Mouse (Mus musculus): ENCODE data around the gene Tspan4. TPM values are rescaled to one million over a fixed set of nuclear protein-coding genes. Genes with fewer than 3 reads are reported as not detected.
A peak's percentile ranks its signal among the peaks of the same experiment; 100 is the strongest.

Gene Tspan4
- polyA plus RNA-seq, 1 experiment from 2014 or later = 49.7 TPM

DNA sequence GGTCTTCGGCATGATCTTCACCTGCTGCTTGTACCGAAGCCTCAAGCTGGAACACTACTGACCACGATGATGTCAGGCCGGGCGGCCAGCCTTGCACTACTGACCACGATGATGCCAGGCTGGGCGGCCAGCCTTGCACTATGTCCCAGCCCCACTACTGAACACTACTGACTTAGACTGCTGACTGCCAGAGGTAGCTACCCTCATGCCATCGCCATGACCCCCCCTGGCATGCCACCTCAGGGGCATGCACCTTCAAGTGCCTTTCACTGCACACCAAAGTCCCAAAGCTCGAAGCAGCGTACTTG, 4.4 kb upstream of the Tspan4 start:
- Histone ChIP-seq H3K9me3 (replicated peaks) (no peaks in the 10 kb centered on the region), H3K36me3 (peaks cover 37% of the 10 kb centered on the region), H3K4me2 (no peak overlapping the region), H3K9ac (no peak overlapping the region), H3K27me3 (peaks cover 13% of the 10 kb centered on the region), H3K4me1 (replicated peaks) (peaks cover 71% of the 10 kb centered on the region), H3K4me3 (replicated peaks) (no peak overlapping the region), H3K27ac (no peak overlapping the region)
- no peak for DNase-seq
- no peak for ATAC-seq (ENCODE audit: low read depth)
- 90% methylated on average over 10 of the region's 10 CpGs for WGBS (ENCODE audit: insufficient replicate concordance)

DNA sequence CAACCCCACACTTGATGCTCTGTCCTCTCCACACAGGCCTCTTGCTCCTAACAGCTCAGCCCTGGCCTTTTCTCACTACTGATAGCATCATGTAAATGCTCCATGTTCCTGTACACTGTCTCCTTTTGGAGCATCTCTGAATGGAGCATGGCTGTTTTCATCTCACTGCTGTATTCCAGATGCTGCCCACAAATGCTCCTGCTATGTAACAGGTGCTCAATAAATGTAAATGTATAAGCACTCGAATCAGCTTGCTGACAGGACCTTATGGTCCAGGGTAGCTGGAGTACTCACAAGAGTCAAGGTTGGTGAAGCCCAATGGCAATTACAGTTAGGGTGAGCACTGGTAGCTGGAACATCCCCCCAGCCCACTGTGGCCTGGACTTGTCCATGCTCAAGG, 3.8 kb upstream of the Tspan4 start:
- H3K9me3 ChIP-seq (replicated peaks) = no peaks in the 10 kb centered on the region
- ATAC-seq (ENCODE audit: low read depth) (no peak), DNase-seq (no peak)
- H3K27ac ChIP-seq = no peak overlapping the region; the same call in 1 of the 2 replicates
- 83% methylated on average over 1 of the region's 1 CpGs for WGBS (ENCODE audit: insufficient replicate concordance)
- H3K4me2 ChIP-seq = no peak overlapping the region
- H3K27me3 ChIP-seq = peaks cover 6% of the 10 kb centered on the region
- peaks cover 37% of the 10 kb centered on the region for H3K36me3 ChIP-seq
- peaks cover 72% of the 10 kb centered on the region for H3K4me1 ChIP-seq (replicated peaks)
- 0 out of 2 replicates have a peak overlapping the region, but pooled peaks have one; percentile 9 for H3K9ac ChIP-seq
- no peak overlapping the region for H3K4me3 ChIP-seq (replicated peaks)

DNA sequence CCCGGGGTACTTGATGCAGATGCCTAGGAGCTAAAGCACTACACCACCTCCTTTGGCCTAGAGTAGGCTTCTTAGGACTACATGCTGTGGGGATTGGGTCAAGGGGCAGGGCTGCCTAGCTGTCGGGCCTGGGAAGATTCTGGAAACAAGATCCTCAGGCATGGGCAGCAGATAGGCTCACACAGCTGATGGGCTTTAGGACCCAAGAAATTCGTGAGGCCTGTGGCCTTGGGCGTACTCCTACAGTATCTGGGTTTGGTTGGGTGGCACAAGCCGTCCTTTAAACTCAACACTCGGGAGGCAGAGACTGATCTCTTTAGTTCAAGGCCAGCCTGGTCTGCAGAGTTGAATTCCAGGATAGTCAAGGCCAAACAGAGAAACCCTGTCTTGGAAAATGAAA, 2.8 kb upstream of the Tspan4 start:
- H3K4me2 ChIP-seq = no peak overlapping the region; the same call in 1 of the 2 replicates
- peaks cover 37% of the 10 kb centered on the region for H3K36me3 ChIP-seq
- ATAC-seq (ENCODE audit: low read depth) (no peak), DNase-seq (no peak)
- no peaks in the 10 kb centered on the region for H3K9me3 ChIP-seq (replicated peaks)
- no peaks in the 10 kb centered on the region for H3K27me3 ChIP-seq
- H3K4me3 ChIP-seq (replicated peaks) = no peak overlapping the region
- H3K27ac ChIP-seq = no peak overlapping the region
- H3K4me1 ChIP-seq (replicated peaks) = peaks cover 73% of the 10 kb centered on the region
- WGBS (ENCODE audit: insufficient replicate concordance) = 69% methylated on average over 6 of the region's 6 CpGs
- H3K9ac ChIP-seq = no peak overlapping the region

DNA sequence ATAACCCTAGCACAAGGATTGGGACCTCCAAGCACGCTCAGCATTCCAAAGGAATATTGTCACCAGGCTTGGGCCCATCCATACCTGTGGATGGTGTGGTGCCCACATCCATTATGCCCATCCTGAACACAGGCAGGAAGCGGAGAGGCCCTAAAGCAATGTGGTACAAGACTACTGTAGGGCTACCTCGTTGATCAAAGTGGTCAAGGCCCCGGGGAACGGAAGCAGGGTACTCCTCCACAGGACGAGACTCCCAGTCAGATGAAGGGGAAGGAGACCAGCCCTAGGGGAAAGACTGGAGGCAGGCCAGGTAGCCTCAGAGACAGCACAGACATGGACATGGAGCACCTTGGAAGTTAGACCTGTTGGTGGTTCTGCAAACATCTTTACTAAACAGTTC, 2.3 kb upstream of the Tspan4 start:
- WGBS (ENCODE audit: insufficient replicate concordance) = 76% methylated on average over 6 of the region's 6 CpGs
- ATAC-seq (ENCODE audit: low read depth) (no peak), DNase-seq (no peak)
- Histone ChIP-seq H3K27me3 (no peaks in the 10 kb centered on the region), H3K9ac (0 out of 2 replicates have a peak overlapping the region, but pooled peaks have one; percentile 9), H3K36me3 (peaks cover 37% of the 10 kb centered on the region), H3K27ac (no peak overlapping the region), H3K4me3 (replicated peaks) (no peak overlapping the region), H3K4me1 (replicated peaks) (peaks cover 74% of the 10 kb centered on the region), H3K9me3 (replicated peaks) (no peaks in the 10 kb centered on the region), H3K4me2 (no peak overlapping the region; the same call in 1 of the 2 replicates)

DNA sequence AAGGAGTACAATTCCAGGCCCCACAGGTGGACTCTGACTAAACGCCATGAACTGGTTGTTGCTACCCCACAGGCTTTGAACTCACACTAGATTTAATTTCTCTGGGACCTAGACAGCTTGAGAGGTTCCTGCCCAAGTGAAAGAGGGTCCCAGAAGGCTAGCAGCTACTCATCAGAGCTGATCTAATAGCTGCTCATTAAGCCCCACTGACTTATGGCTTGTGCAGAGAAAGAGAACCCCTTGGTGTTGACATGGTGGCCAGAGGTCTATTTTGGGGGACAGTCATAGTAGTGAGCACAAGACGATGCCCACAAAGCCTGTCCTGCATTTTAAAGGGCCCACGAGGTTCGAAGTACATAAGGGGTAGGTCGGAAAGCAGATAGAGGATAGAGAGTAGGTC, 880 bp upstream of the Tspan4 start:
- H3K9ac ChIP-seq = peak overlapping the region; percentile 87
- H3K36me3 ChIP-seq = peaks cover 36% of the 10 kb centered on the region
- H3K9me3 ChIP-seq (replicated peaks) = no peaks in the 10 kb centered on the region
- peak overlapping the region; percentile 81 for H3K4me3 ChIP-seq (replicated peaks)
- peak overlapping the region; percentile 87 for H3K27ac ChIP-seq
- H3K4me2 ChIP-seq = peak overlapping the region; percentile 95
- 3% methylated on average over 5 of the region's 5 CpGs for WGBS (ENCODE audit: insufficient replicate concordance)
- H3K27me3 ChIP-seq = no peaks in the 10 kb centered on the region
- DNase-seq (no peak), ATAC-seq (ENCODE audit: low read depth) (no peak)
- peaks cover 70% of the 10 kb centered on the region for H3K4me1 ChIP-seq (replicated peaks)

DNA sequence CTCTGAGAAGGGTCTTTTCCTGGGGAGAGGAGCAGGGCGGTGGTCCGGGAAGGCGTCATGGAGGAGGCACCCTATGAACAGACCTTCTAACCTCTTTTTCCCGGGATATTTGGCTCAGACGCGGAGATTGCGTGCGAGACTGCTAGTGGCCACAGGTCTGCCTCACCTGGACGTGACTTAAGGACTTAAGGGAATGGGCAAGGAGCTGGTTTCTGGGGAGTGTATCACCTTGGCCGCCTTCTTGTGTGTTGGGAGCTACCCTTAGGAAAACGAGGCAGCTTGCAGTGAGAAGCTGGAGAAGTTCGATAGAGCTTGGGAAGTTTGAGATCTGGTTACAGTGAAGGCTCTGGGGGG, 742 bp downstream of the Tspan4 start:
- 1% methylated on average over 12 of the region's 12 CpGs for WGBS (ENCODE audit: insufficient replicate concordance)
- Histone ChIP-seq H3K36me3 (peaks cover 20% of the 10 kb centered on the region), H3K4me3 (replicated peaks) (peak overlapping the region; percentile 81), H3K27ac (peak overlapping the region; percentile 87), H3K9ac (peak overlapping the region; percentile 87), H3K4me1 (replicated peaks) (peaks cover 67% of the 10 kb centered on the region), H3K9me3 (replicated peaks) (no peaks in the 10 kb centered on the region), H3K4me2 (peak overlapping the region; percentile 95), H3K27me3 (peaks cover under 1% of the 10 kb centered on the region; the same call in 1 of the 2 replicates)
- DNase-seq = no peak
- no peak for ATAC-seq (ENCODE audit: low read depth)

DNA sequence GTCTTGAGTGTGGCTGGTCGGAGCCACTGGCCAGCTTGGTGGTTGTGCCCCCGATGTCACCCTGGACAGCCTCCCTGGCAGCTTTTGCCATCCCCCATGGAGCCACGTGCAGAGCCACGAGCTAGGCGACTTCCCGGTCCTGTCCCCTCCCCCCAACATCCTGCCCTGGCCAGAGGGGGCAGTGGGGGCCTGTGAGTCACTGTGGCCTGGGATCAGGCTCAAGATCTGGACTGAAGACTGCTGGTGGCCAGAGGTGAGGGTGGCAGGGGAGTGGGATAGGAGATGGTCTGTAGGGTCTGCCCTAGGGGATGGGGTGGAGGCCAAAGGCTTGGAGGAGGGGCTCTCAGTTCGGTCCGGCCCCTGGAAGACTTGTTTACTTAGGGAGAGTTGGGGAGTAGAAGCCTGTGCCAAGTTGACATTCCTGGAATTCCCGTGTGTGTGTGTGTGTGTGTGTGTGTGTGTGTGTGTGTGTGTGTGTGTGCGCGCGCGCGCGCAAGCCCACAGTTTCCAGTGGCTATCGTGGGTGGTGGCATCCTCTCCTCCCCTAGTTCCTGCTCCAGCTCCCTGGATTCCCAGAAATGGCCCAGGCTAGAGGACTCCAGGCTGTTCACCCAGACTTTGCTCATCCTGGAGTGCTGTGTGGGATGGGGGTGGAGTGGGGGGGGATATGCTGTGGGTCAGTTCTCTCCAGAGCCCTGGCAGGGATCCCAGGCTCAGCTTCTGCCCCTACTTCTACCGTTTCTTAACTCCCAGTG, 1.4 kb downstream of the Tspan4 start:
- H3K27me3 ChIP-seq = peaks cover 6% of the 10 kb centered on the region
- peak; percentile 47 for DNase-seq
- peaks cover 73% of the 10 kb centered on the region for H3K4me1 ChIP-seq (replicated peaks)
- peak overlapping the region; percentile 95 for H3K4me2 ChIP-seq
- 7% methylated on average over 17 of the region's 17 CpGs for WGBS (ENCODE audit: insufficient replicate concordance)
- ATAC-seq (ENCODE audit: low read depth) = peak; percentile 22
- H3K9ac ChIP-seq = peak overlapping the region; percentile 87
- H3K4me3 ChIP-seq (replicated peaks) = peak overlapping the region; percentile 81
- H3K9me3 ChIP-seq (replicated peaks) = no peaks in the 10 kb centered on the region
- H3K27ac ChIP-seq = peak overlapping the region; percentile 87
- peaks cover 14% of the 10 kb centered on the region for H3K36me3 ChIP-seq

DNA sequence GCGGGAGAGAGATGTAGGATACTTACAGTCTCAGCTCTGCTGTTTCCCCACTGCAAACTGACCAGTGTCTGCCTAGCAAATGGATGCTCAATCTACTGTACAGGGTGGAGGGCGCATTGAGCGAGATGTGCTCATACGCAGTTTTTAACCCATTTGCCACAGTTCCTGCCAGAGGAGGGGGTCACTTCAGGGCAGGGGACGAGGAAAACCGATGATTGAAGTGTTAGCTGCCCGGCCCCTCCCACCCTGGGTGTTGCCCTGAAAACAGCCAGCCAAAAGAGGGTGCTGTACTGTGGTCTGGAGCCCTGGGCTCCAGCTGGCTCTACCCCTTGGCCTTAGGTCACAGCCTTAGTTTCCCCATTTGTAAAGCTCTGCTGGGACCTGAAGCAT, 1.9 kb downstream of the Tspan4 start:
- 5% methylated on average over 7 of the region's 7 CpGs for WGBS (ENCODE audit: insufficient replicate concordance)
- H3K4me2 ChIP-seq = peak overlapping the region; percentile 95
- H3K9ac ChIP-seq = peak overlapping the region; percentile 87
- H3K4me1 ChIP-seq (replicated peaks) = peaks cover 79% of the 10 kb centered on the region
- DNase-seq = no peak
- peaks cover 10% of the 10 kb centered on the region for H3K36me3 ChIP-seq
- H3K27me3 ChIP-seq = peaks cover 12% of the 10 kb centered on the region
- H3K27ac ChIP-seq = peak overlapping the region; percentile 87
- H3K4me3 ChIP-seq (replicated peaks) = peak overlapping the region; percentile 81
- peak; percentile 22 for ATAC-seq (ENCODE audit: low read depth)
- H3K9me3 ChIP-seq (replicated peaks) = no peaks in the 10 kb centered on the region

DNA sequence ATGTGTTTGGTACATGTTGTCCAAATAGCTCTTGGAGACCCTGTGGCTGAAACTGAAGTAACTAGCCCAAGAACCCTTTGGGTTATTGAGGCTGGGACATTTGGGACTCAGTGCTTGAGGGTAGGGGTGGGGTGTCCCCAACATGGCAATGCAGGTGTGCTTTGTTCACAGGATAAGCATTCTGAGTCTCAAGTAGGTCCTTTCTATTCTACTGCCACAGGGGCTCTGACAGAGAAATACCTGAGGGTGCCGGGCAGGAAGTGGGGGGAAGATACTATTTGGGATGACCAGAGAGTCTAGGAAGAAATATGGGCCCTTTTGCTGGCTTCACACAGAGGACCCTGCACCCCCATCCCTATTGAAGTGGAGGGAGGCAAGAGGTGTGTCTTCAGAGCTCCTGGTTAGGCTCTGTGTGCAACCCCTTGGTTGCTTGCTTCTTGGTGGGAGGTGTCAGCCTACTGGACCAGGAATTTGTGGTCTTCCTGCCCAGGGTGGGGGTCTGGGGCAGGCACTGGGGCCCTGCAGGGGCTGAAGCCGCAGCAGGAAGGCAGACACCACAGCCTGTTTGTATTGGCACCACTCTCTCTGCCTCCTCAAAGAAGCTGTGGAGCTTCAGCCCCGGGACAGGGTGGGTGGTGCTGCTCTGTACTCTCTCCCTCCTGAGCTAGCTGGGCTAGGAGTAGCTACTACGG, 2.7 kb downstream of the Tspan4 start:
- ATAC-seq (ENCODE audit: low read depth) (no peak), DNase-seq (no peak)
- Histone ChIP-seq H3K36me3 (peaks cover 2% of the 10 kb centered on the region), H3K4me1 (replicated peaks) (peaks cover 79% of the 10 kb centered on the region), H3K4me3 (replicated peaks) (peak overlapping the region; percentile 10; the same call in 1 of the 2 replicates), H3K4me2 (peak overlapping the region; percentile 95), H3K9me3 (replicated peaks) (no peaks in the 10 kb centered on the region), H3K27ac (peak overlapping the region; percentile 87), H3K27me3 (peaks cover 20% of the 10 kb centered on the region), H3K9ac (peak overlapping the region; percentile 87)
- 19% methylated on average over 4 of the region's 4 CpGs for WGBS (ENCODE audit: insufficient replicate concordance)

DNA sequence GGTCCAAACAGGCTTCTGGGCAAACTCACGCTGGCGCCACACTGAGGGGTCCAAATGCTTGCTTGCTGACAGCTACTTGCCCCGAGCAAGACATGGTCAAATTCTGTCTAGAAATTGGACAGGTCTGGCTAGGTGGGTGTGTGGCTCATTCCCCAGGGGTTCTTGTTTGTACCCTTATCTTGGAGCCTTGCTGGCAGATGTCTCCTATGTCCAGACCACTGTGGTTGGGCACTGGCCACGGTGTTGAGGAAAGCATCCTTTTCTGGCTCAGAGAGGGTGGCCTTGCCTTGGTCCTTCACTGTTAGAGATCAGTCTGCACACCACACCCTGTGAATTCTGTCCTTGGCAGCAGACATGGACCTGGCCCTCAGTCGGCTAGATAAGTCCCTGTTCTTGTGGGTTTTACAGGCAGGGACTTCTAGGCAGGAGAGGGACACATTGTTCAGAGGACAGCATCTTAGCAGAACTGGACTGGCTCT, 3.3 kb downstream of the Tspan4 start:
- Histone ChIP-seq H3K9ac (peak overlapping the region; percentile 87), H3K4me3 (replicated peaks) (peak overlapping the region; percentile 10; the same call in 1 of the 2 replicates), H3K27me3 (peaks cover 25% of the 10 kb centered on the region), H3K36me3 (0 out of 2 replicates have a peak, but pooled peaks cover under 1% of the 10 kb centered on the region), H3K4me1 (replicated peaks) (peaks cover 77% of the 10 kb centered on the region), H3K9me3 (replicated peaks) (no peaks in the 10 kb centered on the region), H3K27ac (peak overlapping the region; percentile 87), H3K4me2 (peak overlapping the region; percentile 95)
- DNase-seq (no peak), ATAC-seq (ENCODE audit: low read depth) (no peak)
- WGBS (ENCODE audit: insufficient replicate concordance) = 15% methylated on average over 5 of the region's 5 CpGs

DNA sequence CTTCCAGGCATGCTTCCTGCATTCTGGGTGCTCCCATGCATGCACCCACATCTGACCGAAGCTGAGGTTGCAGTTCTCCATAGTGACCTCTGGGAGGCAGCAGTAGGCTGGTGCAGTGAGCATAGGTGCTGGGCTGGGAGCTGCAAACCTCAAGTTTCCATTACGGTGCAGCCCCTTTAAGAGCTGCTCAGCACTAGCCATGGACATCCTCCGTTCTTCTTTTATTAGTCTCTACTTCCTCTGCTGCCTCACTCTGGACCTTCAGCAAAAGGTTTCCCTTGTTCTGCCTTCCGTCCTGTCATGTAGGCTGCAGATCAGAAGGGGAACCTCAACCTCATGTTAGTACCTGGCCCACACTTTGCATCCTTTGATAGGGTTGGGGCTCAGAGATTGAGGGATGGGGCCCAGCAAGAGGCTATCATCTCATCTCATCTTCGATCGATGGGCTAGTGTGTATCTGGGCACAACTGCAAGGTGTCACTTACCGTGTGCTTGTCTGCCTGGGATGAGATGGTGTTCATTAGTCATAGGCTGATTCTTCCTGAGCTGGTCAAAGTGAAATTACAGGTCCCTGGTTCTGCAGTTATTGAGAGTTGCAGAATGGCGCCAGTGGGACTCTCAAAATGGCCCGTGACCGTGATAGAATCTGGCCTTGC, 5.9 kb downstream of the Tspan4 start:
- no peak overlapping the region for H3K27ac ChIP-seq
- H3K27me3 ChIP-seq = peaks cover 28% of the 10 kb centered on the region
- peak; percentile 59 for DNase-seq
- peak; percentile 48 for ATAC-seq (ENCODE audit: low read depth)
- H3K9ac ChIP-seq = 0 out of 2 replicates have a peak overlapping the region, but pooled peaks have one; percentile 44
- peak overlapping the region; percentile 55 for H3K4me3 ChIP-seq (replicated peaks)
- WGBS (ENCODE audit: insufficient replicate concordance) = 9% methylated on average over 10 of the region's 10 CpGs
- peak overlapping the region; percentile 77 for H3K4me2 ChIP-seq
- peaks cover 3% of the 10 kb centered on the region; the same call in 1 of the 2 replicates for H3K36me3 ChIP-seq
- no peaks in the 10 kb centered on the region for H3K9me3 ChIP-seq (replicated peaks)
- peaks cover 57% of the 10 kb centered on the region for H3K4me1 ChIP-seq (replicated peaks)
